Mouse (Mus musculus): Measurements from ENCODE around the gene Ptprh.

The Ptprh gene

DNA sequence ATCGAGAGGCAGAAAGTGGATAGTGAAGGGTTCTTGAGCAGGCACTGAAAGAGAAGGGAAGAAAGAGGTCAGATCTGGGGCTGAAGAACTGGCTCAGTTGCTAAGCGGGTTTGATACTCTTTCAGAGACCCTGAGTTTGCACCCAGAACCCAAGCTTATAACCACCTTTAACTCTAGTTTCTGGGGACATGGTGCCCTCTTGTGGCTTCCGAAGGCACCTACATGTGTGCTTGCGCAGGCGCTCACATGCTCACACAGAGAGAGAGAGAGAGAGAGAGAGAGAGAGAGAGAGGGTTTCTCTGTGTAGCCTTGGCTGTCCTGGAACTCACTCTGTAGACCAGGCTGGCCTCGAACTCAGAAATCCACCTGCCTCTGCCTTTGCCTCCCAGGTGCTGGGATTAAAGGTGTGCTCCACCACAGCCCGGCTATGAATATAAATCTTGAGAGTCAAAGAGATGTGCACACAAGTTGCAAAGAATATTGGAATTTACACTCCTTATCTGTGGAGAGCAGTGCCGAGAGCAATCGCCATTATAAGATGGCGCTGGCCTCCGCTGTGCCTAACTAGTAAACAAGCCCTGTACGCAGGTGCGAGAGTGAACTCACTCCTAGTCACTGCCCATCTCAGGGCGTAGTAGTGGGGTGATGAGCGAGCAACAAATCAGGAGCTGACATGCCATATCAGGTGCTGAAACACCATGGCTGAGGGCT is 79.5 kb downstream of the Ptprh start, which contains the start of gene Tnni3:
Gene Tnni3 (minus strand): TSS at position 18 of the 711 bp plus-strand sequence.
- peak in 1 of 2 experiments; percentile 64 for DNase-seq (ENCODE audit: low spot score in 2 of 2)

DNA sequence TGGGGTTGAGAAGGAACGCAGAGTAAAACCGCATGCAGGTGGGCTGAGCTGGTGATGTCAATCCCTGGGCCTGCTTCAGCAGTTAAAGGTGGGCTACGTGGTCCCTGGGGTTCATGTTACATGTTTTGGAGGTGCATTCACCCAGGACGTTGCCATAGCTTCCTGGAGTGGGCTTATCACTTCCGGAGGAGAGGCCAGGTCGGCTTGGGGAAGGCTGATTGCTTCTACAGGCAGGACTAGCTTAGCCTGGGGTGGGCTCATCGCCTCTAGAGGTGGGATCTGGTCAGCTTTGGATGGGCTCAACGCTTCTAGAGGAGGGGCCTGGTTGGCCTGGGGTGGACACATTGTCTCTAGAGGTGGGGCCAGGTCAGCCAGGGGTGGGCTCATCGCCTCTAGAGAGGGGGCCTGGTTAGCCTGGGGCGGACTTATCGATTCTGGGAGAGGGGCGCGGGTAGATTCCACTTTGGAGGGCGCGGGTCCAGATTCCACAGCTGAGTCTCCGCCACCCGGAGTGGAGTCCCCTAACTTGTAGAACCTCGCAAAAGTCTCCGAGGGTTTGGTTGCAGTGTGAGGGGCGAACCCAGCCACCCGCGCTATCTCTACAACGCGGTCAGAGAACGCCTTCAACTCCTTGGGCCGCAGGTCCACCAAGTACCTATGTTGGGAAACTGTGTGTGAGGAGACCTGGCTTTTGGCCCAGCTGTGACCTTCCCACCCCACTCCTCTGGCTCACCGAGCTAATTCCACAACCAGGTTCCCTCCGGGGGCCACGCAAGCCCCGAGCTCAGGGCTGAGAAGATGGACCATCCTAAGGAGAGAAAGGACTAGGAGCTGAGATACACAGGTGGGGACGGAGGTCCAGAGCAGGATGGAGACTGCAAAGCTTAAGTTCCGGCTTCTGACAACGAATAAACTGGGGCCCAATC is 80.4 kb downstream of the Ptprh start:
- no peak for DNase-seq (ENCODE audit: low spot score in 2 of 2)

GRCm38 (mm10) chr7:4522292-4522691 is 81.5 kb downstream of the Ptprh start:
- DNase-seq (ENCODE audit: low spot score in 2 of 2) = no peak

GRCm38 (mm10) chr7:4521231-4522003 is 82.4 kb downstream of the Ptprh start:
- no peak for DNase-seq (ENCODE audit: low spot score in 2 of 2)

GRCm38 (mm10) chr7:4518487-4518886 is 85.4 kb downstream of the Ptprh start:
- no peak for DNase-seq (ENCODE audit: low spot score in 2 of 2)

DNA sequence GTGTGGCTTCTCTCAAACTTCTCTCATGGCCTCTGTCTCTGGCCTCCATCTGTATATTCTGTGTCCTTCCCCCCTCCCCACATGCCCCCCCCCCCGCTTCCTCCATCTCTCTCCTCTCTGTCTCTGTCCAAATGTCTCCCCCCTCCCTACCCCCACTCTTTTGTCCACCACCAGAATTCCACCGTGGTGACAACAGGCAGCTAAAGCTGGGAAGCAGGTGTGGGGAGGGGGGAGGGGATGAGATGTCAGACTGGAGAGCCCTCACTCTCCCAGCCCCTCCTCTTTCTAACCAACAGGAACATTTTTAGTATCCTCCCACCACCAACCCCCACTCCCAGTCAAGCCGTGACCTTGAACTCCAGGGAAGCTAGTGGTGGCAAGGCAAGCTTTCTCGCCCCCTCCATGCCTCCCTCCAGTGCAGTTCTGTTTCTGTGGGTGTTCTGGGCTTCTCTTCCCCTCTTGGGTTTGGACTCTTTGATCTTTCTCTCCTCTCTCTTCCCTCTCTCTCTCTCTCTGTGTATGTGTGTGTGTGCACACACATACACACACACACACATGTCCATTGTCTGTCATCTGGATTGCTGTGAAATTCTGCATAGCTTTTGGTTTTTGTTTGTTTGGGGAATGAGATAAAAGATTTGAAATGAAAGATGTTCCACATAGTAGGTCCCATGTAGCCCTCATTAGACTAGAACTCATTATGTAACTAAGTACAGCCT is 87.3 kb downstream of the Ptprh start, which contains the start of gene Tnnt1:
Gene Tnnt1 (minus strand): TSS at position 51 of the 719 bp plus-strand sequence.
- DNase-seq (ENCODE audit: low spot score in 2 of 2) = no peak

DNA sequence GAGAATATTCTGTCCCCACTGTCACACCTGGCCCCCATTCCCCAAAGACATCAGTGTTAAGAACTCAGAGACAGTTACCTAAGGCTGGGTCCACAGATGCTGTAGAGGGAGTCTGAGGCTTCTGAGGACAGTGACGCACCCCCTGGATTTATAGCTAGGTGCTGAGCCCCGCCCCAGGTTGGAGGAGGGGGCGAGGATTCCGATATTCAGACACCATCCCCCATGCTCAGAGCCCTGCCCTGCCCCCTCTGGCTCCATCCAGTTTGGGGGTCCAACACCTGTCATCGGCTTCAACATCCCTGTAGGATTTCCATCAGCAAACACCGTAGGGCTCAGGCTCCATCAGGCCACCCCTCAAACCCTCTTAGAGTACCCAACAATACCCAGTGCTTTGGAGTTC is 88.0 kb downstream of the Ptprh start:
- DNase-seq (ENCODE audit: low spot score in 2 of 2) = no peak

DNA sequence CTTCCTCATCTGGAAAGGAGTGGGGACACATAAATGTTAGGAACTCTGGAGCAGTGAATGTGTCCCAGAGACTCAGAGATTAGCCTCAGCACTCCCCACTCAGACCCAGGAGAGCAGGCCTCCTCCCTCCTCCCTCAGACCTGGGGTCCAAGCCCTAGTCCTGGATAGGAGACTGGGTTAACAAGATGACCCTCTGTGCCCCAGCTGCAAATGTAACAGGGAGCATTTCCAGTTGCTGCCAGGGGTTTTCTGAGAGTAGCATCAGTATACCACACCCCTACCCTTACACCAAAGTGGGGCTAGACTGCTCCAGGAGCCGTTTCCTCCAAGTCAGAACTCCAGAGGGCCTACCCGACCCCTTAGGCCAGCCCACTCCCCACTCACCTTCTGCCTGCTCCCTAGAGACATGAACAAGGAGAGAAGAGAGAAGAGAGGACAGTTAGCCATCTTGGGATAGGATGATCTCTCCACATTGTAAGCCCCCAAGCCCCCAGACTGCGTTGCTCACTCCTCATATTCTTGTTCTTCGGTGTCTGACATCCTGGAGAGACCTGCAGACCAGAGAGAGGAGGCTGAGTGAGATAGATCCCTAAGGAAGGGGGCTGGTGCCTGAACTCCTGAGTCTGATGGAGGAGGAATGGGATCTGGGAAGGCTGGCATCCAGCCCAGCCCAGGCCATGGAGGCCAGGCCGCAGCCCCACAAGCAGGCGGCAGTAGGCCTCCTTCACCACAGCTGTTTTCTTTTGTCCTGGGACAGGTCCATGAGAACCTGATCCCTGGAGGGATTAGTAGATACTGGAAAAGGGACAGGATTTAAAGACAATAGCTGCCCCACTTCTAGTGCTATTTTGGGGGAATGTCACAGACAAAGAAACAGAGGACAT is 89.8 kb downstream of the Ptprh start:
- DNase-seq (ENCODE audit: low spot score in 2 of 2) = no peak

GRCm38 (mm10) chr7:4513236-4513635 is 90.6 kb downstream of the Ptprh start:
- DNase-seq (ENCODE audit: low spot score in 2 of 2) = peak in 1 of 2 experiments; percentile 73

DNA sequence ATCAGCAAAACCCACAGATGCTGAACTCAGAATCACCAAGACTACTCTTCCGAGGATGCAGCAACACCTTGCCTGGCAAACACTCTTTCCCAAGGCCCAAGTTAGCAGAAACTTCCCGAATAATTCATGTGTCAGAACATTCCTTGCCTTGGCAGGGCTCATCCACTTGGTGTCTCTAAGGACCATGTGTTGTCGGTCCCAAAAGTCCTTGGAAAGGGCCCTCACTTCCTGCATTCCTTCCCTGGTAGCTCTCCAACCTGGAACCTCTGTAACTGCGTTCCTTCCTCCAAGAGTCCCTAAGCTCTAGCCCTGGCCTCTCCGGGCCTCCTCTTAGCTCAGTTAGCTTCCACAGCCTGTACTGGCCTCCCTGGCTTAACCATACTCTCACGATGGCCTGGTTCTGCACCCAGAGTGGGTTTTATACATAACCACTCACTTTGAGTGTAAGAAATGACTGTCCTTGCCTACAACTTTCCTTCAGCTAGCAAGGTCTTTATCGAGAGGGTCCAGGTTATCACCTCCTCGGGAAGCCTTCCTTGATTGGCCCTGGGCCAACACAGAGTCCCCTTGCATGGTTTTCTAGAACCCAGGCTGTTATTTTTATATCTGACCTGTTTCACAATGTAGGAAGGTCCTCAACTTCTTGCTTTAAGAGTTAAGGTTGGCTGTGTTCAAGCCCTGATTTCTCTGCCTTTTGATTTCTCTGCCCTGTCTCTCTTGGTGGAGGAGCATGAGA is 92.2 kb downstream of the Ptprh start:
- DNase-seq (ENCODE audit: low spot score in 2 of 2) = no peak

DNA sequence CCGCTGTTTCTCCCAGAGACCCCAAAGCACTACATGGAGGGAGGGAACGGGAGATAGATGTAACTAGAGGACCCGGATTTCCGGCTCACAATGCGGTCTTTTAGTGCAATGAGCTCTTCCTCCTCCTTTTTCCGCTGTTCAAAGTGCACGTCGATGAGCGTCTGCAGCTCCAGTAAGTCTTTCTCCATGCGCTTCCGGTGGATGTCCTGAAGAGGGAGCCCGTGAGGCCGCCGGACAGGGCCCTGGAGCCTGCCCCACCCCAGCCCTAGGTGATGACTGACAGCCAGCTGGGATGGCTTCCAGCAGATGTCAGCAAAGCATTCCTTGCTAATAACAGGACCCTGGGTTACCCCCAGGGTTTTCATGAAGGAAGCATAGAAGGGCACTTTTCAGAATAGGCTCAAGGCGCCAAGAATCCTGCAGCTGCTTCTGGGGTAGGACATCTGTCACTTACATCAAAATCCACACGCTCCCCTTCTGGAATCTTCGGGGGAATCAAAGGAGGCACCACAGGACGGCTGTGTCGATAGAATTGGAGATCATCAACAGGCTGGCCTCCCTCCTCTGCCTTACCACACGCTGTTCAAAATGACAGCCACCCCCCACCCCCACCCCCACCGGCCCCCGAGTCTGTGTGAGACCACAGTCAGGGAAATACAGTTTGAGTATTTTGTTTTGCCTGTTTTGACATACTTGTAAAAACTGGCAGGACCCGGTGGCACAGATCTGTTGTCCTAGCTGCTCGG is 93.8 kb downstream of the Ptprh start:
- peak; percentile 66 to 81 for DNase-seq (ENCODE audit: low spot score in 2 of 2)

DNA sequence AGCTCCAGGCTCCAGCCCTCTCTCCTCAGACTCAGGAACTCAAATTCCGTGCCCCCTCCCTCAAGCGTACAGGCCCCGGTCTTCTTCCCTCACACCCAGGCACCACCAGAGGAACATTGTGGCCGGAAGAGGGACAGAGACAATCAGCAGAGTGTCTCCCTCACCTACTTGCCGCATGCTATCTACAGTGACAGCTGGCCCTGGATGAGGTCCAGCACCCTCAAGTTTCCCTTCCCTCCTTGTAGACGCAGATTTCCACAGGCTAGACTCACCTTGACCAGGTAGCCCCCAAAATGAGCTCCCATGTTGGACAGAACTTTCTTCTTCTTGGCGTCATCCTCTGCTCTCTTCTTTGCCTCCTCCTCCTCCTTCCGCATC is 95.1 kb downstream of the Ptprh start:
- DNase-seq (ENCODE audit: low spot score in 2 of 2) = no peak

DNA sequence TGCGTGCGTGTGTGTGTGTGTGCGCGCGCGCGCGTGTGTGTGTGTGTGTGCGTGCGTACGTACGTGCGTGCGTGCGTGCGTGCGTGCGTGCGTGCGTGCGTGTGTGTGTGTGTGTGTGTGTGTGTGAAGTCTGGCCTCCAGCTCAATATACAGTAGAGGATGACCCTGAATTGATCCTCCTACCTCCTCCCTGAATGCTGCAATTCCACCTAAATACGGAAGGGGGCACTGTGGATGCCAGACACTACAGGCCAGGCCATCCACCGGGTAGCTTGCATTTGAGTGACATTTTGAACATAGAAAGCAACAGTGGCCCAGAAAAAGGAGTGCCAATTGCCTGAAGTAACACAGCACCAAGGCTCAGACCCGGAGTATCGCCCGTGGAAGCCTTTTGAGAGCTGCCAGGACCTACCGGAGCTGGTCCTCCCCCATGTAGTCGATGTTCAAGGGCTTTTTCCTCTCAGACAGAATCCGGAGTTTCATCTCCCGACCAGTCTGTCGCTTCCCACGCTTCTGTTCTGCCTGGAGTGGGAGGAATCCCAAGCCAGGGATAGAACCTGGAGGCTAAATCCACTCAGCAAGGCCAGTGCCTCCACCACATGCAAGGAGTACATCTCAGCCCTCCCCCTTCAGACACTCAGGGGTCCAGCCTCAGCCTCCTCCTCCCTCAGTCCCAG is 95.6 kb downstream of the Ptprh start:
- no peak for DNase-seq (ENCODE audit: low spot score in 2 of 2)

GRCm38 (mm10) chr7:4507220-4507619 is 96.6 kb downstream of the Ptprh start:
- DNase-seq (ENCODE audit: low spot score in 2 of 2) = no peak

DNA sequence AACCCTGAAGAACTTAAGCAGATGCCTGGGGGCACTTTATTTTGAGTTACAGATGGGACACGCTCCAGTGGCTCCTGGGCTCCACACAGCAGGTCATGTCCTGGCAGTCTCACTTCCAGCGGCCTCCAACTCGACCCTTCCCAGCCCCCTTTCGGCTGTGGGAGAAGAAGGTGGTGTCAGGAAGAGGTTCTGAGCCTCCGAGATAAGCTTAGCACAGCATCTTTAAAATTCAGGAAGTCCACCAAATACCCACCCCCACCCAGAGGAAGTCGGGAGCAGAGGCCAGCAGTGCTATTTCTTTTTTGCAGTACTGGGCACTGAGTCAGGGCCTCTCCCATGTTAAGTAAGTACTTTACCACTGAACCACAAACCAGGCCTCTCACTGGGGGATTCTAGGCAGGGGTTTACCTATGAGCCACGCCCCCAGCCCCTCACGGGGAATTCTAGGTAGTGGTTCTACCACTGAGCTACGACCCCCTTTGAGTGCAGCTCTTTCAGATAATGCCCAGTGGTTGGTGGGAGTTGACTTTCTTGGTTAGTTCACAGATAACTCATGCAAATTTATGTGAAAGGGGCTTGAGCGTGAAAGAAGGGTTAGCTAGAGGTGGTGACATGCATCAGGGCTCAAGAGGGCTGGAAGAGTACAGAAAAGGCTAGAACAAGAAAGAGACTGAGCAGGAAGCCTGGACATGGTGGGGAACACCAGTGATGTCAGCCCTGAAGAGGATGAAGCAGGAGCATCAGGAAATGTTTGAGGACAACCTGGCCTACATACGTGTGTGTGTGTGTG is 99.0 kb downstream of the Ptprh start:
- DNase-seq (ENCODE audit: low spot score in 2 of 2) = no peak

- no peak for DNase-seq (ENCODE audit: low spot score in 2 of 2)
Measured at GRCm38 (mm10) chr7:4503858-4504257, 100.0 kb downstream of the Ptprh start.

- DNase-seq (ENCODE audit: low spot score in 2 of 2) = no peak
Measured at GRCm38 (mm10) chr7:4503100-4503499, 100.7 kb downstream of the Ptprh start.
